Mouse (Mus musculus) left cerebral cortex, adult 2 months (tissue): Measurements from ENCODE around the gene Pgrmc1. TPM values are rescaled to one million over a fixed set of nuclear protein-coding genes. Genes with fewer than 3 reads are reported as not detected.
"Not testable (repeated sequence)": the region's sequence is repeated elsewhere in the genome, so short reads cannot be mapped to it uniquely, and the experiment has no call there.

Source experiments
- DNase-seq, 2 experiments: peaks; one replicate each; pipeline ENCODE4 v3.0.0; 2021 to 2022; ENCODE audit warnings: low spot score in 2 of 2, mixed read lengths in 1 of 2; ENCODE audit errors: extremely low spot score in 1 of 2
- H3K27ac ChIP-seq: fragments of 200-600 bp; 2 replicates; pipeline ENCODE4 v1.8.1; 2022
- H3K4me3 ChIP-seq: fragments of 200-600 bp; 2 replicates; pipeline ENCODE4 v1.8.1; 2022
- CTCF ChIP-seq: fragments of 200-600 bp; IDR thresholded peaks from 2 replicates; pipeline ENCODE4 v1.8.1; 2022; ENCODE audit warnings: antibody characterized with exemption, mild to moderate bottlenecking, moderate library complexity
- intact Hi-C: fragments of 180-260 bp; cut with DNase I; formaldehyde crosslinking; loops from one replicate; pipeline ENCODE4 v1.15.1; 2025
- total RNA-seq, 2 experiments: library from RNA; stranded (reverse); gene quantifications; 2 replicates each; pipeline ENCODE4 v1.2.3; 2021

The Pgrmc1 gene
- total RNA-seq, 2 experiments from 2014 or later, result 281 to 282 TPM

DNA sequence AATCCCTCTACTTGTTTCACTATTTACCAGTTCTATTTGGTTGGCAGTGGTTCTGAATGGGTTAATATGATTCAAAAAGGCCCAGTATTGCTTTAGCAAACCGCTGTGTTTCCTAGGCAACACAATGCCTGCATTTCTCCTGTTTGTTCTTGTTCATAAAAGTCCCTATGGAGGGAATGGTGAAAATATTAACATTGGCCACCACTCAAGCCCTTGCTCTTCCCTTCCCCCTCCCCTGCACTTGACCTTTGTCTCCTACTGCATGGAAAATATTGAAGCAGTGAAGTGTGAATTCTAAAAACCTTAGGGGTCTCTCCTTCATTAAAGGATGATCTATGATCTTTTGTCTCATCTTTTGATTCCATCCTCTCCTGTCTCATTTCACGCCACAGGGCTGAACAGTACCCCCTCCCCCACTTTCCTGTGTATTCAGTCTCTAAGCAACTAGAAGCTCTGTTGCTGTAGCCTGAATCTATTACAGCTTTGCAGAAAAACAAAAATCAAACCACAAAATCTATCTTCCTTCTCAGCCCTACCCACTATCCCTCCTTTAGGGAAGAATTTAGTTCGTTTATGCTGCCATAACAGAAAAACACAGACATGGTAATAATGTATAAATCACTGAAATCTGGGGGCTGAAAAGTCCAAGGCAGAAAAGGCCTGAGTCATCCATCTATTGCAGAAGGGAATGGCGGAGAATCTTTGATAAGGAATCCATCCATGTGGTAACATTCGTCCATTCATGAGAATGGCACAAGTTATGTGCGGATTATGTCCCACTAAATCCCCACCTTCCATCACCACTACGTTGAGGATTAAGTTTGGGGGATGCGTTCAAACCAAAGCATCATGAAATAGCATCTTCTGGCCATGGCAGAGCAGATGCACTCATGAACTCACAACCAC is 10.4 kb upstream of the Pgrmc1 start:
- TF ChIP-seq CTCF, result no peak
- intact Hi-C loops, result no loop called here
- Histone ChIP-seq H3K4me3 (no peak overlapping the region), H3K27ac (peak overlapping the region; percentile 33)
- peak in 1 of 2 experiments; percentile 11 for DNase-seq

DNA sequence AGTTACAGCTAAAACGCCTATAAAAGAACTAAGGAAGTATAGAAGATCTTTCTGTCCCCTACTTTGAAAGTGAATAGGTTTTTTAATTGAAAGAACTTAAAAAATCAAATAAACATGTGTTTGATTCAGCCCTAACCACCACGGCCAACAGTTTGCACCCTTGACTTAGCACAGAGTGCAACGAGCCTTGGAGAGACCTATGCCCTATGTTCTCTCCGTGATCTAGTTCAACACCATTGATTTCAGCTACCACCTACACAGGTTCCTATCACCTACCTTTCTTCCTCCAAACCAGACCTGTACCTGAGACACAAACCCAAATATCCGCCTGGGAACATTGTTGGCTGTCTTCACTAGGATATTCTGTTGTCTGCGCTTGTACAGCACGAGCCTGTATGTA is 7.7 kb upstream of the Pgrmc1 start:
- intact Hi-C loops, result no loop called here
- no peak overlapping the region for H3K4me3 ChIP-seq
- no peak overlapping the region for H3K27ac ChIP-seq
- no peak for DNase-seq
- no peak for TF ChIP-seq CTCF

DNA sequence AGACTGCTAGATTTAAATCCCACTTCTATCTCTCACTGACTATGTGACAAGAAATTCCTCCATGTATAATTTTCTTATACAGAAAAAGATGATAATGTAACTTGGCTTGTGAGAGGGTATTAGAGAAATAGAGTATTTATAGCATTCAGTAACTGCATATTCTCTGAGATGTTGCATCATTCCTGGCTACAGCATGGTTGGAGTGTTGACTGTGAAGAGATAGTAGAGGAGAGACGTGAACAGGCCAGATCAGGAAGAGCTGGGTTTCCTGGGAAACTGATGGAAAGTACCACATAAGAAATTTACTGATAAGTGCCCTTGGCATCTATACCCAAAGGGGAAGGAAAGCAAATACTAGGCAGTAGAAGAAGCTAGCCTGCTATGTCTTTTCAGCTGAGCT is 6.9 kb upstream of the Pgrmc1 start:
- intact Hi-C loops, result no loop called here
- H3K27ac ChIP-seq, result no peak overlapping the region
- DNase-seq, result no peak
- no peak for TF ChIP-seq CTCF
- H3K4me3 ChIP-seq, result no peak overlapping the region

DNA sequence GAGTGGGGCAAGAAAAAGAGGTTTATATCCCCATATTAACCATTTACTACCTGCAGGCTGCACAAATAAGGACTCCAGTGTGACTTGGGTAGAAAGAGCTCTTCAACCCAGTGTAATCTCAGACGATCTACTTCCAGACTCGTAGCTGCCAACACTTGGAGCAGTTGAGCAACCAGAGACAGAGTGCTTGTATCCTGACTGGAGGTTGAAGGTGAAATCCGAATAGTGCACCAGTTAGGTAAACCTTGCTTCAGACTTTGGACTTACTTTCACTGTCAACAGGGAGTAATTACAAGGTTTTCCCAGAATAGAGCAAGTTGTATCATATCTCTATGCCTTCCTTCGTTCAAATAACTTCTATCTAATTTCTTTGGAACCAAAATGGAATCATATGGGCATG is 6.5 kb upstream of the Pgrmc1 start:
- DNase-seq, result no peak
- H3K4me3 ChIP-seq, result no peak overlapping the region
- TF ChIP-seq CTCF, result no peak
- H3K27ac ChIP-seq, result no peak overlapping the region
- intact Hi-C loops, result no loop called here

DNA sequence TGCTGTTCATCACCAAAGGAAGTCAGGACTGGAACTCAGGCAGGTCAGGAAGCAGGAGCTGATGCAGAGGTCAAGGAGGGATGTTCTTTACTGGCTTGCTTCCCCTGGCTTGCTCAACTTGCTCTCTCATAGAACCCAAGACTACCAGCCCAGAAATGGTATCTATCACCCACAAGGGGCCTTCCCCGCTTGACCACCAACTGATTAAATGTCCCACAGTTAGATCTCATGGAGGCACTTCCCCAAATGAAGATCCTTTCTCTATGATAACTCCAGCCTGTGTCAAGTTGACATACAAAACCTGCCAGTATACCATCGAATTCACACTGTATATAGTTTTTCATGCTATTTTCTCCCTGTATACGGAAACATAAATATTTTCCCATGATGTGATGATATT is 2.8 kb upstream of the Pgrmc1 start:
- H3K4me3 ChIP-seq, result no peak overlapping the region
- no peak overlapping the region for H3K27ac ChIP-seq
- DNase-seq, result no peak
- TF ChIP-seq CTCF, result no peak
- intact Hi-C loops, result no loop called here

DNA sequence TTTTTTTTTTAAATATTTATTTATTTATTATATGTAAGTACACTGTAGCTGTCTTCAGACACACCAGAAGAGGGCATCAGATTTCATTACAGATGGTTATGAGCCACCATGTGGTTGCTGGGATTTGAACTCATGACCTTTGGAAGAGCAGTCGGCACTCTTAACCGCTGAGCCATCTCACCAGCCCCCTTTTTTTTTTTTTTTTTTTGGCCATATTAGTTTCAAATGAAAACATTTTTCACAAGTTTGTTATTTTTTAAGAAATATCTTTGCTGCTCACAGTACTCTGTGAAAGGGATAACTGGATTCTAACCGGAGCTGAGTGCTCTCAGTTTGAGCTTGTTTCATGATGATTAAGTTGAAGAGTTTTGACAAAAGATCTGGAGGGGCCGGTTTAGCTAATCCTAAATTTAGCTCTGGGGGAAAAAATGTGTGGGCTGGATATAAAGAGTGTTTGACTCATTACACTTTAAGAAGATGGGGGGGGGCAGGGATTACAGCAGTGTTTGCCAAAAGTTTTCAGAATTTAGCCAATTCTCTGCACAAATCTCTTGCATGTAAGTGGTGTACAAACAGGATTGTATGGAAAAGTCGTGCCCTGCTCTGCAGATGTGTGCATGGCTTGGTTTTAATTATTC is 1.4 kb upstream of the Pgrmc1 start:
- H3K4me3 ChIP-seq, intact Hi-C loops, H3K27ac ChIP-seq, DNase-seq: not testable (repeated sequence)

DNA sequence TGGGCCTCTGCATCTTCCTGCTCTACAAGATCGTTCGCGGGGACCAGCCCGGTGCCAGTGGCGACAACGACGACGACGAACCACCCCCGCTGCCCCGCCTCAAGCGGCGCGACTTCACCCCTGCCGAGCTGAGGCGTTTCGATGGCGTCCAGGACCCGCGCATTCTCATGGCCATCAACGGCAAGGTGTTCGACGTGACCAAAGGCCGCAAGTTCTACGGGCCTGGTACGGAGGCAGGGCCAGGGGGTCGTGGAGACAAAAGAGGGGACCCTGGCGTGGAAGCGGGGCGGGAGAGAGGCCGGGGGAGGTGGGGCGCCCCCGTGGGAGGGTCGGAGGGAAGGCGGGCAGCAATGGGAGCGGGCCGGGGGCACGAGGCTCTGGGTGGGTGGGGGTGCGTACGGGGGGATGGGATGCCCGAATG is 394 bp downstream of the Pgrmc1 start:
- no peak for TF ChIP-seq CTCF
- H3K27ac ChIP-seq, result peak overlapping the region; percentile 85
- intact Hi-C loops, result no loop called here
- no peak for DNase-seq
- H3K4me3 ChIP-seq, result peak overlapping the region; percentile 66

DNA sequence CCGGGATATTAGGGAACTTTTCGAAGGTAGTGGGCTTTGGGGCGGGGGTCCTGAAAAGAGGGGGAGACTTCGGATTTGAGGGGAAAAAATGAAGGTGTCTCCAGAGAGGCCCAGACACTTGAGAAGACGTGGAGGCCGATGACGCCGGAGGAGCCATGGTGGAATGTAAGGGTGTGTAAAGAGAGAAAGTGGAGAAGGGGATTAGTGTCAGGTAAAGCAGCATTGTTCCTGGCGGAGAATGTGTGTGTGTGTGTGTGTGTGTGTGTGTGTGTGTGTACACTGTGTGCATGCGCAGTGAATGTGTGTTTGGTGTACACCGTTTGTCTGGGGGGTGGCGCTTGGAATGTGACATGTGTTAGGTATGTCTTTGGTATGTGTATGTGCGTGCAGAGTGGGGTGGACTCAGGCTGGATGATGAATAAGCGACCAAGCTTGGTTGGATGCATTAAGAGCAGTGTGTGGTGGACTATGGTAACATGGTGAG is 897 bp downstream of the Pgrmc1 start:
- intact Hi-C loops, result no loop called here
- H3K4me3 ChIP-seq, result peak overlapping the region; percentile 66
- DNase-seq, result peak; percentile 19 to 20
- H3K27ac ChIP-seq, result peak overlapping the region; percentile 85
- no peak for TF ChIP-seq CTCF

DNA sequence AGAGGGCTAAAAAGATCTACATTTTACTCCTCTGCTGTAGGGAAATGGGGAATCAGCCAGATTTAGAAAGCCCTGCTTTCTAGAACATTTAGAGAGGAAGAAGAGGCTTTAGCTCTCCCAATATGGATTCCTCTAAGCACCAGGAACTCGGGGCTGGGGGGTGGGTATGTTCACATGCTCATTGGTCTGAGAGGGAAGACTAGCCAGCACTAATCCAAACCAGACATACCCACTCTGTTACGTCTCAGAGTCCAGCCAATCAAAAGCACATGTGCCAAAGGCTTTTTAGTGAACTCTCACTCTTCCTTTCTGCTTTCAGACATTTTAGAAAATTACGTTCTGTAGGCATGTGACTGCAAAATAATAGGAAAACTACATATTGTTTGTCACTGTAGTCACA is 1.6 kb downstream of the Pgrmc1 start:
- intact Hi-C loops, result no loop called here
- Histone ChIP-seq H3K27ac (no peak overlapping the region), H3K4me3 (peak overlapping the region; percentile 66)
- no peak for DNase-seq
- TF ChIP-seq CTCF, result no peak

DNA sequence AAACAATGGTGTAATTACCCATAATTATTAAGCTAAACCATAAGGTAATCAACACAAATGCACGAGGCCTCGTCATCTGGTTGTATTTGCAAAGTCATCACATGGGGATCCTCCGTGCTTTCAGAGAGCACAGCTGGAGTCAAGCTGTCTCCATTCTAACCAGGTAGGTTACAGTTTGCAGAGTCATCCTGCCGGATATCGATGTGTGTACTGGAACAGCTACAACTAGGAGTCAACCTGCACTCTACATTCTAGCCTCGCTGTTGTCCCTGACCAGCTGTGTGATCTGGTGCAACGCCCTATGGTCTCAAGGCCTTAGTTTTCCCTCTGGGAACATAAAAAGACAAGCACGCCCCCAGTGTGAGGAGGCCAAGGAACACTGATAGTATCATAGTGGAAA is 2.1 kb downstream of the Pgrmc1 start:
- no peak for TF ChIP-seq CTCF
- H3K27ac ChIP-seq, result no peak overlapping the region

DNA sequence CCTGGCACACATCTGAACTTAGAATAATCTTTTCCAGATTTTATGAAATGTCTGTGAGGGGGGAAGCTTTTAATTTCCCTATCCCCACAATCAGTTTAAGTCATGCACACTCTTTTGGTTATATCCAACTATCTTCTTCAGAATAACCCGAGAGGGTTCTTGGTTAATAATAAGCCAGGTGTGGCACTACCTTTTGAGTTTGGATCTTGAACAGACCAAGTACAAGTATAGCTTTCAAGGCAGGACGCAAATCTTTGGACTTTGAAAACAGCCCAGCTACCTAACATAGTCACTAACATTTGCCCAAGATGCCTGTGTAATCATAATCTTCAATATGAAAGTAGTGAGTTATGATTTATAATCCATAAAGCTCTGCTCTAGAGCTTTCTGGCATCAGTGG is 4.9 kb downstream of the Pgrmc1 start:
- H3K27ac ChIP-seq, result no peak overlapping the region
- no peak for TF ChIP-seq CTCF
- no peak for DNase-seq
- H3K4me3 ChIP-seq, result no peak overlapping the region
- intact Hi-C loops, result no loop called here

More for the DNA sequence above, 2.1 kb downstream of the Pgrmc1 start:
- no peak overlapping the region for H3K4me3 ChIP-seq
- no peak for DNase-seq
- intact Hi-C loops, result no loop called here

DNA sequence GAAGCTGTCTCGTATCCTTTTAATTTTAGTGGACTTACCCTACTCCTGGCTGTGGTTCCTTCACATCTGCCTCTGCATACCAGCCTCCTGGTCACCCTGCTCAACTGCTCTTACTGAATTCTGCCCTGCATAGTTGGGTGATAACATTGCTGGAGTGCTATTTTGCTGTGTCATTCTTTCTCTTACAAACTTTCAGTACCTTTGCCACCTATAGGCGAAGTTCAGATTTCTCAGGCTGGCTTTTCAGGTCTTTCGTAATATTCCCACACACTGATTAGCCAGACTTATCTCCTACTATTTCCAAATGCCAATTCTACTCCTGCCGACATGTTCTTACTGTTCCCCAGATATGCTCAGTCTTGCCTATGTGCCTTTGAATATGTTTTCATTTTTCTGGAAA is 6.0 kb downstream of the Pgrmc1 start:
- no peak overlapping the region for H3K27ac ChIP-seq
- intact Hi-C loops, result no loop called here
- no peak for TF ChIP-seq CTCF
- no peak overlapping the region for H3K4me3 ChIP-seq
- DNase-seq, result no peak
